Mouse (Mus musculus) intestine, embryonic 15.5 days (tissue): ENCODE measurements around the gene Cdipt. TPM values are rescaled to one million over a fixed set of nuclear protein-coding genes. Genes with fewer than 3 reads are reported as not detected.

ENCODE experiments used
- polyA plus RNA-seq: library from polyadenylated mRNA; unstranded; fragments of >200 nt; fragmentation: Nextera tagmentation; extraction: Ambion mirVana; gene quantifications from 2 replicates; pipeline ENCODE4 v1.2.1, GENCODE M21; 2015

The Cdipt gene
- polyA plus RNA-seq, 1 experiment from 2014 or later, result 123 TPM

Other genes with a start within 250 kb of the Cdipt start
- gene Mapk3, start 216.3 kb upstream of the Cdipt start, polyA plus RNA-seq, result 109 and 112 TPM in 2 replicates
- gene Gdpd3, start 209.6 kb upstream of the Cdipt start, polyA plus RNA-seq, result 1.4 and 1.6 TPM in 2 replicates
- gene Ypel3, start 199.0 kb upstream of the Cdipt start, polyA plus RNA-seq, result 66.9 and 71.2 TPM in 2 replicates
- 0.34 and 0.43 TPM in 2 replicates for gene Tbx6, start 194.4 kb upstream of the Cdipt start, polyA plus RNA-seq
- gene Ppp4c, start 183.4 kb upstream of the Cdipt start, polyA plus RNA-seq, result 248 and 256 TPM in 2 replicates
- 1.2 and 1.5 TPM in 2 replicates for gene Fam57b, start 178.2 kb upstream of the Cdipt start, polyA plus RNA-seq
- not detected in 2 replicates for gene 4930451I11Rik, start 144.3 kb upstream of the Cdipt start, polyA plus RNA-seq
- 0.75 and 1.0 TPM in 2 replicates for gene Doc2a, start 128.5 kb upstream of the Cdipt start, polyA plus RNA-seq
- 23.2 and 25.1 TPM in 2 replicates for gene Hirip3, start 113.9 kb upstream of the Cdipt start, polyA plus RNA-seq
- gene Ino80e, start 113.5 kb upstream of the Cdipt start, polyA plus RNA-seq, result 59.1 and 65.9 TPM in 2 replicates
- 30.8 and 31.9 TPM in 2 replicates for gene Taok2, start 91.2 kb upstream of the Cdipt start, polyA plus RNA-seq
- gene Tmem219, start 53.0 kb upstream of the Cdipt start, polyA plus RNA-seq, result 27.8 and 33.3 TPM in 2 replicates
- gene Kctd13, start 47.0 kb upstream of the Cdipt start, polyA plus RNA-seq, result 13.6 and 13.9 TPM in 2 replicates
- 0.32 and 0.46 TPM in 2 replicates for gene Asphd1, start 26.3 kb upstream of the Cdipt start, polyA plus RNA-seq
- 2.4 and 2.9 TPM in 2 replicates for gene Sez6l2, start 25.4 kb upstream of the Cdipt start, polyA plus RNA-seq
- gene Cdiptos, start 184 bp downstream of the Cdipt start, polyA plus RNA-seq, result 0.98 and 2.3 TPM in 2 replicates
- 58.3 and 59.2 TPM in 2 replicates for gene Mvp, start 38.7 kb downstream of the Cdipt start, polyA plus RNA-seq
- 0.43 and 1.5 TPM in 2 replicates for gene Pagr1b, start 40.6 kb downstream of the Cdipt start, polyA plus RNA-seq
- gene Pagr1a, start 41.4 kb downstream of the Cdipt start, polyA plus RNA-seq, result 48.4 and 52.6 TPM in 2 replicates
- 41.5 and 51.1 TPM in 2 replicates for gene Gm42742, start 45.2 kb downstream of the Cdipt start, polyA plus RNA-seq
- gene Prrt2, start 45.3 kb downstream of the Cdipt start, polyA plus RNA-seq, result 4.3 and 5.0 TPM in 2 replicates
- gene Maz, start 51.1 kb downstream of the Cdipt start, polyA plus RNA-seq, result 66.6 and 68.8 TPM in 2 replicates
- gene Kif22, start 66.6 kb downstream of the Cdipt start, polyA plus RNA-seq, result 101 and 107 TPM in 2 replicates
- gene Zg16, start 111.4 kb downstream of the Cdipt start, polyA plus RNA-seq, result 7.6 and 28.5 TPM in 2 replicates
- gene AI467606, start 115.4 kb downstream of the Cdipt start, polyA plus RNA-seq, result 4.4 TPM in 2 replicates
- 5.3 and 6.1 TPM in 2 replicates for gene Qprt, start 146.3 kb downstream of the Cdipt start, polyA plus RNA-seq
- 0.18 and 0.36 TPM in 2 replicates for gene Spn, start 161.9 kb downstream of the Cdipt start, polyA plus RNA-seq
- 43.4 and 46.7 TPM in 2 replicates for gene Cd2bp2, start 220.1 kb downstream of the Cdipt start, polyA plus RNA-seq
- 23.2 and 23.6 TPM in 2 replicates for gene Tbc1d10b, start 232.6 kb downstream of the Cdipt start, polyA plus RNA-seq
- gene Mylpf, start 233.0 kb downstream of the Cdipt start, polyA plus RNA-seq, result 15.4 and 21.1 TPM in 2 replicates